Mouse (Mus musculus): ENCODE measurements around the gene Zfp988. TPM values are rescaled to one million over a fixed set of nuclear protein-coding genes. Genes with fewer than 3 reads are reported as not detected.
"Not testable (repeated sequence)": the region's sequence is repeated elsewhere in the genome, so short reads cannot be mapped to it uniquely, and the experiment has no call there.

Gene Zfp988
- polyA plus RNA-seq, 1 experiment, result not detected

GRCm38 (mm10) chr4:147338032-147338610 lies 32.6 kb downstream of the Zfp988 start:
- H3K4me1 ChIP-seq (ENCODE audit: control insufficient read depth, insufficient read depth, low read length), result no peaks in the 10 kb centered on the region
- WGBS, result 63% methylated on average over 5 of the region's 5 CpGs
- no peak overlapping the region for H3K4me3 ChIP-seq (replicated peaks; ENCODE audit: extremely low read depth, low read depth, low read length)
- DNase-seq, result no peak
- TF ChIP-seq POLR2A (IDR thresholded peaks at IDR 0.05; ENCODE audit: borderline replicate concordance, extremely low read depth, low read depth, low read length), result no peak
- no peak for TF ChIP-seq CTCF (IDR thresholded peaks at IDR 0.05; ENCODE audit: insufficient read depth, low read length)

GRCm38 (mm10) chr4:147338706-147339105 lies 33.2 kb downstream of the Zfp988 start:
- H3K4me3 ChIP-seq (replicated peaks; ENCODE audit: extremely low read depth, low read depth, low read length); DNase-seq; H3K4me1 ChIP-seq (ENCODE audit: control insufficient read depth, insufficient read depth, low read length): not testable (repeated sequence)
- WGBS, result 75% methylated on average over 3 of the region's 3 CpGs

- not testable (repeated sequence) for H3K4me1 ChIP-seq (ENCODE audit: control insufficient read depth, insufficient read depth, low read length); DNase-seq; H3K4me3 ChIP-seq (replicated peaks; ENCODE audit: extremely low read depth, low read depth, low read length)
- WGBS, result 65% methylated on average over 7 of the region's 7 CpGs
Measured at GRCm38 (mm10) chr4:147339601-147340219, 34.2 kb downstream of the Zfp988 start.

GRCm38 (mm10) chr4:147340236-147340635 lies 34.8 kb downstream of the Zfp988 start:
- not testable (repeated sequence) for DNase-seq; H3K4me3 ChIP-seq (replicated peaks; ENCODE audit: extremely low read depth, low read depth, low read length); H3K4me1 ChIP-seq (ENCODE audit: control insufficient read depth, insufficient read depth, low read length)
- WGBS, result 55% methylated on average over 3 of the region's 3 CpGs

GRCm38 (mm10) chr4:147340876-147341275 lies 35.4 kb downstream of the Zfp988 start:
- WGBS, result 81% methylated on average over 3 of the region's 3 CpGs
- not testable (repeated sequence) for H3K4me3 ChIP-seq (replicated peaks; ENCODE audit: extremely low read depth, low read depth, low read length); H3K4me1 ChIP-seq (ENCODE audit: control insufficient read depth, insufficient read depth, low read length); DNase-seq

GRCm38 (mm10) chr4:147343042-147343908 lies 37.8 kb downstream of the Zfp988 start:
- not testable (repeated sequence) for DNase-seq; H3K4me1 ChIP-seq (ENCODE audit: control insufficient read depth, insufficient read depth, low read length); H3K4me3 ChIP-seq (replicated peaks; ENCODE audit: extremely low read depth, low read depth, low read length)
- 67% methylated on average over 6 of the region's 6 CpGs for WGBS

GRCm38 (mm10) chr4:147345061-147345554 lies 39.6 kb downstream of the Zfp988 start:
- H3K4me3 ChIP-seq (replicated peaks; ENCODE audit: extremely low read depth, low read depth, low read length); DNase-seq; H3K4me1 ChIP-seq (ENCODE audit: control insufficient read depth, insufficient read depth, low read length): not testable (repeated sequence)
- 86% methylated on average over 2 of the region's 2 CpGs for WGBS

- 59% methylated on average over 4 of the region's 4 CpGs for WGBS
- H3K4me3 ChIP-seq (replicated peaks; ENCODE audit: extremely low read depth, low read depth, low read length); H3K4me1 ChIP-seq (ENCODE audit: control insufficient read depth, insufficient read depth, low read length); DNase-seq: not testable (repeated sequence)
Measured at GRCm38 (mm10) chr4:147346361-147347035, 41.0 kb downstream of the Zfp988 start.

GRCm38 (mm10) chr4:147347300-147347699 lies 41.8 kb downstream of the Zfp988 start:
- WGBS, result 66% methylated on average over 4 of the region's 4 CpGs
- H3K4me1 ChIP-seq (ENCODE audit: control insufficient read depth, insufficient read depth, low read length); DNase-seq; H3K4me3 ChIP-seq (replicated peaks; ENCODE audit: extremely low read depth, low read depth, low read length): not testable (repeated sequence)

GRCm38 (mm10) chr4:147347880-147348279 lies 42.4 kb downstream of the Zfp988 start:
- WGBS, result 75% methylated on average over 2 of the region's 3 CpGs
- not testable (repeated sequence) for H3K4me3 ChIP-seq (replicated peaks; ENCODE audit: extremely low read depth, low read depth, low read length); DNase-seq; H3K4me1 ChIP-seq (ENCODE audit: control insufficient read depth, insufficient read depth, low read length)

- not testable (repeated sequence) for H3K4me1 ChIP-seq (ENCODE audit: control insufficient read depth, insufficient read depth, low read length); DNase-seq; H3K4me3 ChIP-seq (replicated peaks; ENCODE audit: extremely low read depth, low read depth, low read length)
- WGBS, result 62% methylated on average over 2 of the region's 2 CpGs
Measured at GRCm38 (mm10) chr4:147348401-147348800, 42.9 kb downstream of the Zfp988 start.

GRCm38 (mm10) chr4:147348906-147349686 lies 43.6 kb downstream of the Zfp988 start:
- not testable (repeated sequence) for H3K4me3 ChIP-seq (replicated peaks; ENCODE audit: extremely low read depth, low read depth, low read length); DNase-seq; H3K4me1 ChIP-seq (ENCODE audit: control insufficient read depth, insufficient read depth, low read length)
- WGBS, result 88% methylated on average over 18 of the region's 19 CpGs

- 77% methylated on average over 9 of the region's 9 CpGs for WGBS
- H3K4me3 ChIP-seq (replicated peaks; ENCODE audit: extremely low read depth, low read depth, low read length); DNase-seq; H3K4me1 ChIP-seq (ENCODE audit: control insufficient read depth, insufficient read depth, low read length): not testable (repeated sequence)
Measured at GRCm38 (mm10) chr4:147349687-147350415, 44.4 kb downstream of the Zfp988 start.

Measured in lung, adult 2 months (tissue).